Mouse (Mus musculus): ENCODE data around the gene Zcchc3. TPM values are rescaled to one million over a fixed set of nuclear protein-coding genes. Genes with fewer than 3 reads are reported as not detected.

Gene Zcchc3
- under 1 TPM; 0.26 to 0.84 TPM for polyA plus RNA-seq (2012; fragmentation: generic; extraction: Trizol)

GRCm38 (mm10) chr2:152414591-152415165, at the start of gene Zcchc3:
Zcchc3 (minus strand) TSS chr2:152415027.

GRCm38 (mm10) chr2:152415287-152415686, 460 bp upstream of the Zcchc3 start, which contains the start of gene 6820408C15Rik:
6820408C15Rik (plus strand) TSS chr2:152415587.

GRCm38 (mm10) chr2:152397680-152398435, 17.0 kb downstream of the Zcchc3 start, which contains the start of gene Sox12:
Sox12 (minus strand) TSS chr2:152398063.

GRCm38 (mm10) chr2:152376345-152376741, 38.5 kb downstream of the Zcchc3 start, which contains the start of gene Nrsn2:
Nrsn2 (minus strand) TSS chr2:152376638.

Other genes starting within 250 kb of the Zcchc3 start
- 10 to 100 TPM in 1 of 2 experiments, 1 to 10 TPM in 1; 3.3 to 25.6 TPM for gene Csnk2a1, start 188.2 kb downstream of the Zcchc3 start, polyA plus RNA-seq (2012; fragmentation: generic; extraction: Trizol)
- gene Tbc1d20, start 121.2 kb downstream of the Zcchc3 start, polyA plus RNA-seq (2012; fragmentation: generic; extraction: Trizol), result 10 to 100 TPM; 19.4 to 42.5 TPM
- 10 to 100 TPM; 59.3 to 79.2 TPM for gene Rbck1, start 82.4 kb downstream of the Zcchc3 start, polyA plus RNA-seq (2012; fragmentation: generic; extraction: Trizol)
- 1 to 10 TPM; 3.7 to 5.4 TPM for gene Trib3, start 71.0 kb downstream of the Zcchc3 start, polyA plus RNA-seq (2012; fragmentation: generic; extraction: Trizol)
- gene Nrsn2, start 38.4 kb downstream of the Zcchc3 start, polyA plus RNA-seq (2012; fragmentation: generic; extraction: Trizol), result not detected
- gene Sox12, start 17.0 kb downstream of the Zcchc3 start, polyA plus RNA-seq (2012; fragmentation: generic; extraction: Trizol), result 1 to 10 TPM; 6.7 to 9.7 TPM
- gene 6820408C15Rik, start 560 bp upstream of the Zcchc3 start, polyA plus RNA-seq (2012; fragmentation: generic; extraction: Trizol), result not detected
- gene Defb23, start 49.6 kb upstream of the Zcchc3 start, polyA plus RNA-seq (2012; fragmentation: generic; extraction: Trizol), result not detected
- gene Defb20, start 62.0 kb upstream of the Zcchc3 start, polyA plus RNA-seq (2012; fragmentation: generic; extraction: Trizol), result not detected
- not detected for gene Defb22, start 75.1 kb upstream of the Zcchc3 start, polyA plus RNA-seq (2012; fragmentation: generic; extraction: Trizol)
- not detected for gene Defb26, start 96.7 kb upstream of the Zcchc3 start, polyA plus RNA-seq (2012; fragmentation: generic; extraction: Trizol)
- not detected for gene Defb28, start 103.2 kb upstream of the Zcchc3 start, polyA plus RNA-seq (2012; fragmentation: generic; extraction: Trizol)
- gene Defb29, start 125.1 kb upstream of the Zcchc3 start, polyA plus RNA-seq (2012; fragmentation: generic; extraction: Trizol), result not detected
- not detected for gene Gm17416, start 154.3 kb upstream of the Zcchc3 start, polyA plus RNA-seq (2012; fragmentation: generic; extraction: Trizol)
- gene Defb21, start 157.7 kb upstream of the Zcchc3 start, polyA plus RNA-seq (2012; fragmentation: generic; extraction: Trizol), result not detected
- not detected for gene Defb19, start 165.3 kb upstream of the Zcchc3 start, polyA plus RNA-seq (2012; fragmentation: generic; extraction: Trizol)
- not detected for gene Defb45, start 184.4 kb upstream of the Zcchc3 start, polyA plus RNA-seq (2012; fragmentation: generic; extraction: Trizol)
- gene Defb36, start 189.3 kb upstream of the Zcchc3 start, polyA plus RNA-seq (2012; fragmentation: generic; extraction: Trizol), result not detected
- gene Defb25, start 208.0 kb upstream of the Zcchc3 start, polyA plus RNA-seq (2012; fragmentation: generic; extraction: Trizol), result under 1 TPM in 1 of 2 experiments, not detected in 1; 0.22 TPM
- under 1 TPM in 1 of 2 experiments, not detected in 1; 0.05 TPM for gene Rem1, start 211.9 kb upstream of the Zcchc3 start, polyA plus RNA-seq (2012; fragmentation: generic; extraction: Trizol)

Data from C3H10T1/2 (cell line).